Mouse (Mus musculus): ENCODE measurements around the gene Adck1. TPM values are rescaled to one million over a fixed set of nuclear protein-coding genes. Genes with fewer than 3 reads are reported as not detected.

Adck1 gene
- polyA plus RNA-seq (2017; shearing (Covaris generic)): 10 to 100 TPM; 10.7 to 10.9 TPM

DNA sequence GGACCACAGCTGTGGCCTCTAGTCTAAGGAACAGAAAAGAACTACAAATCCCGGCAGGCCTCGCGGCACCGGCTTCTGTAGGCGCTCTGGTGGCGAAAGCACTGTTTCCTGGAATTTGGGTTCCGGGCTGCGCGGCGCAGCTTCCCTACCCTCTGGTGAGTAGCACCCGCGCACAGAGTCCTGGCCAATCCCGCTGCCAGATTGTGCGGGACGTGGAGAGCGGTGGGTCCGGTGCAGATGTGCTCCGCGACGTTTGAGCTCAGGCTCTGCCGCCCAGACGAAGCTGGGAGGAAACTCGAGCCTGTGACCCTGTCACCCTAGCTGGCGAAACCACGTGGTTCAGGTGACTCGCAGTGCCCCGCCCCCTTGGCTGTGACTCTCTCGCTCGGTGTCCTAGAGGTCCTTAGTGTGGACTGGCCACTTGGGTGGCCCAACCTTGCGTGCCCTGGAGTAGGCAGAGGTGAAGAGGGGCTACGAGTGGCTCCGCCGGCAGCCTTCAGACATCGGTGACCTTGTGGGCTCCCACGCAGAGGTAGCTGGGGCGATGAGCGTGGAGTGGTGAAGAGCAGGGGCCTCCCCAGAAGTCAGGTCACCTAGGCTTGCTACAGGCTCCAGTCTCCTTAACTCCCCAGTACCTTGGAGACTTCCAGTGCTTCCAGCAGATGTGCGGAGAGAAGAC lies at the start of gene Adck1:
Adck1 (plus strand) TSS at position 114 of the 679 bp plus-strand sequence.

DNA sequence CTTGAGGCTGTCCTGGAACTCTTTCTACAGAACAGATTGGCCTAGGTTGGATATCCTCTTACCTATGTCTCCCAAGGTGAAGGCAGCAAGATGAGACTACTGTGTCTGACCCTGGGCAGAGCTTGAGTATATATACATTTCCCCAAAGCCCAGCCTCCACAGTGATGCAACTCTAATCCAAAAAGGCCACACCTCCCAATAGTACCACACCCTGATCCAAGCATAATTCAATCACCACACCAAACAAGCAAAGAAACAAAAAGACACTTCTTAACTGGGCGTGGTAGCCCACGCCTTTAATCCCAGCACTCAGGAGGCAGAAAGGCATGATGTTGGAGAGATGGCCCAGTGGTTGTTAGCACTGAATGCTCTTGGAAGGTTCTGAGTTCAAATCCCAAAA lies 36.4 kb upstream of the Adck1 start, which contains the start of gene Gm5039:
Gm5039 (minus strand) TSS at position 101 of the 400 bp plus-strand sequence.

Other genes with a start within 250 kb of the Adck1 start
- under 1 TPM in 1 of 2 experiments, not detected in 1; 0.60 TPM for gene Gm10436, start 178.4 kb upstream of the Adck1 start, polyA plus RNA-seq (2017; shearing (Covaris generic))
- not detected for gene Gm8332, start 110.5 kb upstream of the Adck1 start, polyA plus RNA-seq (2017; shearing (Covaris generic))
- gene Gm5662, start 86.1 kb upstream of the Adck1 start, polyA plus RNA-seq (2017; shearing (Covaris generic)): under 1 TPM in 1 of 2 experiments, not detected in 1; 0.42 TPM
- gene Gm5039, start 36.5 kb upstream of the Adck1 start, polyA plus RNA-seq (2017; shearing (Covaris generic)): not detected